ENCODE assay signal across 9 mouse cellular contexts in genomic region chr2:73605077-73605476, GRCm38 (mm10). TPM values are rescaled to one million over a fixed set of nuclear protein-coding genes. Genes with fewer than 3 reads are reported as not detected.
A peak's percentile ranks its signal among the peaks of the same experiment; 100 is the strongest.
DNase-seq lines count a peak whose midpoint lies in the region; ATAC-seq and TF ChIP-seq lines count a peak whose summit lies in the region.
"Had no signal": no experiment of that assay in that cellular context is flagged by ENCODE, and none has a peak within 500 bp of the region (broad histone marks: within the 10 kb centered on the region; RNA-seq: fewer than 3 reads in every experiment).

No protein-coding gene starts in this region.

- no peak for TF ChIP-seq POLR2A in olfactory bulb, adult 2 months (IDR thresholded peaks at IDR 0.05; ENCODE audit: insufficient read depth, low read depth, low read length)

- H3K4me3 ChIP-seq in forebrain, embryonic 15.5 days = no peak overlapping the region
- H3K4me3 ChIP-seq in forebrain, embryonic 12.5 days (replicated peaks) = no peak overlapping the region
- H3K4me3 ChIP-seq in forebrain, embryonic 16.5 days (replicated peaks; ENCODE audit: low read length) = no peak overlapping the region
- no peak overlapping the region for H3K4me3 ChIP-seq in olfactory bulb, adult 2 months (ENCODE audit: insufficient read depth, low read depth, low read length)

- peaks cover 7% of the 10 kb centered on the region for H3K4me1 ChIP-seq in forebrain, embryonic 15.5 days
- peaks cover 3% of the 10 kb centered on the region for H3K4me1 ChIP-seq in forebrain, embryonic 12.5 days
- peaks cover 7% of the 10 kb centered on the region for H3K4me1 ChIP-seq in forebrain, embryonic 16.5 days (replicated peaks; ENCODE audit: control insufficient read depth, insufficient read depth, low read length)
- H3K4me1 ChIP-seq in olfactory bulb, adult 2 months (ENCODE audit: control insufficient read depth, insufficient read depth, low read length) = peaks cover 27% of the 10 kb centered on the region

- H3K27me3 ChIP-seq in forebrain, embryonic 15.5 days = no peaks in the 10 kb centered on the region
- no peaks in the 10 kb centered on the region for H3K27me3 ChIP-seq in forebrain, embryonic 12.5 days
- no peaks in the 10 kb centered on the region for H3K27me3 ChIP-seq in forebrain, embryonic 16.5 days (replicated peaks; ENCODE audit: control insufficient read depth, insufficient read depth, low read length)

- 57% methylated on average over 8 of the region's 8 CpGs for WGBS in forebrain, embryonic 15.5 days
- 81% methylated on average over 8 of the region's 8 CpGs for WGBS in forebrain, embryonic 12.5 days
- WGBS in forebrain, embryonic 16.5 days = 57% methylated on average over 8 of the region's 8 CpGs
- 20% methylated on average over 8 of the region's 8 CpGs for WGBS in olfactory bulb, adult 2 months

- no peaks in the 10 kb centered on the region for H3K9me3 ChIP-seq in forebrain, embryonic 15.5 days
- no peaks in the 10 kb centered on the region for H3K9me3 ChIP-seq in forebrain, embryonic 12.5 days
- H3K9me3 ChIP-seq in forebrain, embryonic 16.5 days (ENCODE audit: control insufficient read depth, low read length) = no peaks in the 10 kb centered on the region

- TF ChIP-seq CTCF in olfactory bulb, adult 2 months (IDR thresholded peaks at IDR 0.05; ENCODE audit: insufficient read depth, low read depth, low read length) = no peak

- H3K27ac ChIP-seq in forebrain, embryonic 15.5 days (replicated peaks) = peak overlapping the region; percentile 47; the same call in 1 of the 2 replicates
- no peak overlapping the region for H3K27ac ChIP-seq in forebrain, embryonic 12.5 days
- peak overlapping the region; percentile 3; the same call in 1 of the 2 replicates for H3K27ac ChIP-seq in forebrain, embryonic 16.5 days (ENCODE audit: low read length)
- peak overlapping the region; percentile 76 for H3K27ac ChIP-seq in olfactory bulb, adult 2 months (ENCODE audit: insufficient read depth, low read depth, low read length)

- ATAC-seq in forebrain, embryonic 15.5 days (replicated peaks) = peak; percentile 74
- ATAC-seq in forebrain, embryonic 12.5 days (ENCODE audit: low FRiP score) = no peak
- ATAC-seq in forebrain, embryonic 16.5 days = peak; percentile 67

- H3K9ac ChIP-seq in forebrain, embryonic 15.5 days (replicated peaks) = no peak overlapping the region
- no peak overlapping the region for H3K9ac ChIP-seq in forebrain, embryonic 12.5 days
- H3K9ac ChIP-seq in forebrain, embryonic 16.5 days (replicated peaks; ENCODE audit: low read depth, low read length) = no peak overlapping the region

- H3K36me3 ChIP-seq in forebrain, embryonic 15.5 days = no peaks in the 10 kb centered on the region
- 0 out of 2 replicates have a peak, but pooled peaks cover 3% of the 10 kb centered on the region for H3K36me3 ChIP-seq in forebrain, embryonic 12.5 days (replicated peaks)
- no peaks in the 10 kb centered on the region for H3K36me3 ChIP-seq in forebrain, embryonic 16.5 days (ENCODE audit: control insufficient read depth, insufficient read depth)

- peak; percentile 72 for DNase-seq in layer of hippocampus, adult 9-10 months (ENCODE audit: low spot score)
- no peak for DNase-seq in ovary, postnatal 36 days (ENCODE audit: low spot score)
- no peak for DNase-seq in gastrocnemius, postnatal 10 days
- no peak for DNase-seq in natural killer cell, adult 2 months (ENCODE audit: low spot score in 2 of 2)

- H3K4me2 ChIP-seq in forebrain, embryonic 15.5 days (replicated peaks) = no peak overlapping the region
- no peak overlapping the region for H3K4me2 ChIP-seq in forebrain, embryonic 12.5 days
- no peak overlapping the region for H3K4me2 ChIP-seq in forebrain, embryonic 16.5 days (ENCODE audit: low read length)

RNA-seq across cellular contexts. Expression of gene Chrna1, which starts 24.9 kb away (rescaled TPM):
- polyA plus RNA-seq in forebrain, embryonic 15.5 days (2015; fragmentation: Nextera tagmentation; extraction: Ambion mirVana) = 0.11 TPM in 2 replicates
- 0.10 and 0.15 TPM in 2 replicates for polyA plus RNA-seq in forebrain, embryonic 12.5 days (2016; fragmentation: Nextera tagmentation; extraction: Ambion mirVana)
- polyA plus RNA-seq in forebrain, embryonic 16.5 days (2015; fragmentation: Nextera tagmentation; extraction: Ambion mirVana) = 0.09 and 0.10 TPM in 2 replicates
- not detected in 2 replicates for polyA plus RNA-seq in olfactory bulb, adult 2 months (2012; ENCODE audit: insufficient read depth, insufficient read length, low replicate concordance, missing spikeins)
- total RNA-seq in gastrocnemius, postnatal 10 days (2021) = 10 to 100 TPM; 31.7 to 37.0 TPM
- total RNA-seq: liver, adult 2 months had no signal
- polyA plus RNA-seq: liver, adult 2 months had no signal
